Mouse (Mus musculus): ENCODE measurements around the gene Arhgap42. TPM values are rescaled to one million over a fixed set of nuclear protein-coding genes. Genes with fewer than 3 reads are reported as not detected.

Gene Arhgap42
- polyA plus RNA-seq, 1 experiment from 2014 or later: 23.5 TPM

DNA sequence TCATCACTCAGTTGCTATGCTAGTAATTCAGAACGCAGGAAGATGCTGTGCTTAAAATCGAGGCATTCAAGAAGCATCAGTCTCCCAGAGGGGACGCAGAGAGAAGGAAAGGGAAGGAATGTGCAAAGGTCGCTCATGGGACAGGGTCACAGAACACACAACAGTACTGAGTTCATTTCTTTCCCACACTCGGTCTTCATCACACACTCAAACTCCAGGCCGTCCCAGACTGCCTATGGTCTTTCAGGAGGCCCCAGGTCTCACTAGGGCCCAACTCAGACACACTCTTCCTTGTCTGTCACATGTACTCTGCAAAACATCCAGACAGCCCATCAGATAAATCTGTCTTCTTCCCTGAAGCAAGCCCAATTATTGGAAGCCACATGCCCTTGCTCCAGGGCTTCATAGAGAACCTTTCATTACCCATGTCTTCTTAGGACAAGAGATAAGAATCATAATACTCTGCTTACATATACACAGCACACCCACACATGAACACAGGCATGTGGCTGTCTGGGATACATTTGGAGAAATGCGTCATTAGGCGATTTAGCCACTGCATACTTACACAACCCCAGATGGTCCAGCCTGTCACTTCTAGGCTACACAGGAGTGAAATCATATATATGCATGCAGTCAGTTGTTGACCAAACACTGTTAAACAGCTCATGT is 39.6 kb downstream of the Arhgap42 start:
- Histone ChIP-seq H3K4me1 (peaks cover 19% of the 10 kb centered on the region), H3K27me3 (ENCODE audit: insufficient read depth, poor library complexity, severe bottlenecking) (no peaks in the 10 kb centered on the region), H3K27ac (no peak overlapping the region; the same call in 1 of the 2 replicates), H3K9me3 (no peaks in the 10 kb centered on the region), H3K36me3 (no peaks in the 10 kb centered on the region), H3K4me3 (no peak overlapping the region)
- DNase-seq (ENCODE audit: low spot score): no peak
- 62% methylated on average over 8 of the region's 8 CpGs for WGBS

DNA sequence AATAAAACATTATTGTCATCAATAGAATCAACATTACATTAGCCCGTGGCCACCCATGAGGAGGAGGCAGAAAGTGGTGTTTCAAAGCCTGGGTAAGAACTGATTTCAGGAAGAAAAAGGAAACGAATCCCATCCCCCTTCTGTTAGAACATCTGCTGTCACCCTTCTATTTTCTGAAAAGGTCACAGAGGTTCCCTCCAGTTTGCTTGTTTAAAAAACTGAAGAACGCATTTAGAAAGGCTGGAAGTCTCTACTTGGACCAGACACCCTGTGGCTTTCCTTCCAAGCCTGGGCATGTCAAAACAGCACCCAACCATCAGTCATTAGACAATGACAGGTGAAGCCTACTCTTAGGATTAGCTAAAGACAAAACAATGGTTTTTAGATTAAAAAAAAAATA is 40.3 kb downstream of the Arhgap42 start:
- Histone ChIP-seq H3K9me3 (no peaks in the 10 kb centered on the region), H3K4me3 (no peak overlapping the region), H3K27me3 (ENCODE audit: insufficient read depth, poor library complexity, severe bottlenecking) (no peaks in the 10 kb centered on the region), H3K4me1 (peaks cover 19% of the 10 kb centered on the region), H3K36me3 (no peaks in the 10 kb centered on the region), H3K27ac (no peak overlapping the region)
- WGBS: 41% methylated on average over 3 of the region's 3 CpGs
- DNase-seq (ENCODE audit: low spot score): no peak

DNA sequence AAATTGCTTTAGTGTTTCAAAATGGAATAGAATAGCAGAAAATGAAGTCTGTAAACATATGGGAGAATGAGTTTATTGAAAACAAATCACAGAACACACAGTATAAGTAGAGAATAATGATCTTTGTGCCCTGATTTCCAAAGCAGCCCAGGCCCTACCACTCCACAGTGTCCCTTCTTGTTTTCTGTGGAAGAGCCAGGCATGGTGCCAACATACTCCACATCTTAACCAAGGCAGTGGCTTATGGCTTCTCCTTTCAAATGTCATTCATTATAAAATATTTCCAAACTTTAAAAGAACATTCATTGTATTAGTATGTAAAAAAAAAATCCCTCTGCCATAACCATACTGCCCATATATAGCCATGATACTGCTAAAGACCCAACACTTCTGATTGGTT is 42.9 kb downstream of the Arhgap42 start:
- H3K4me1 ChIP-seq: peaks cover 19% of the 10 kb centered on the region
- no peak overlapping the region for H3K27ac ChIP-seq
- H3K36me3 ChIP-seq: no peaks in the 10 kb centered on the region
- H3K27me3 ChIP-seq (ENCODE audit: insufficient read depth, poor library complexity, severe bottlenecking): no peaks in the 10 kb centered on the region
- H3K9me3 ChIP-seq: no peaks in the 10 kb centered on the region
- H3K4me3 ChIP-seq: no peak overlapping the region
- DNase-seq (ENCODE audit: low spot score): no peak

DNA sequence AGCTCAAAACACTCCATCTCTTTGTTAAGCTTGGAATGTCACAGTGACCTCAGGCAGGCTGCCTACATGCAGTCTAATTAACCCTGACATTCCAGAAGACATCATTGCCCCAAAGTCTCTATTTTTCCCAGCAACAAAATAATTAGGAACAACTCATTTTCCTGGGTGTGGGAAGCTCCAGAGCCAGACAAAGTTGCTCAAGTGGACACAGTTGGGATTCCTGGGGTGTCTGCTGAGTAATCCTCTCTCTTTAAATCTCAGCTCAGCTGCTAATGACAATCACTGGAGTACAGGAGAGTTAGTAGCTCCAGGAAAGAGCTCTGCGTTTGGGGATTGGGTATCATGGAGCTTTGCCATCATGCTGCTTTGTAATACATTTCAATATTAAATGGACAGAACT is 44.4 kb downstream of the Arhgap42 start:
- Histone ChIP-seq H3K27ac (no peak overlapping the region), H3K27me3 (ENCODE audit: insufficient read depth, poor library complexity, severe bottlenecking) (no peaks in the 10 kb centered on the region), H3K4me3 (no peak overlapping the region), H3K4me1 (peaks cover 13% of the 10 kb centered on the region), H3K36me3 (no peaks in the 10 kb centered on the region), H3K9me3 (no peaks in the 10 kb centered on the region)
- WGBS: 67% methylated on average over 1 of the region's 1 CpGs
- DNase-seq (ENCODE audit: low spot score): no peak

DNA sequence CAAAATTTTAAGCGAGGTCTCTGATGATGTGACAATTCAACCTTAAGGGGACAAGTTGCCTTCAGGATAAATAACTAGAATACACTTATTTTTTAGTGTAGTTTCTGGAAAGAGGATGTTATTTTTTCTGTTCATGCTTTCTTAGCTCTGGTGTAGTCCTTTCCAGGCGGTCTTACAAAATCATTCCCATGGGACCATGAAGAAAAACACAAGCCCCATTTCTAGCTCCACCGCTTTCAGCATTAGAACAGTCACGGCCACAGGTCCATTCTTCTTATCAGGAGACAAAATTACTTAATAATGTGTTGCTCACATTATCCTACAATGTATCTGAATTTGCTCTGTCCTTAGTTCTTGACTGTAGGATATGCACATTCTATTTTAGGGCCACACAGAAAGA is 46.2 kb downstream of the Arhgap42 start:
- Histone ChIP-seq H3K27ac (no peak overlapping the region), H3K27me3 (ENCODE audit: insufficient read depth, poor library complexity, severe bottlenecking) (no peaks in the 10 kb centered on the region), H3K4me3 (no peak overlapping the region), H3K9me3 (no peaks in the 10 kb centered on the region), H3K4me1 (no peaks in the 10 kb centered on the region), H3K36me3 (no peaks in the 10 kb centered on the region)
- no peak for DNase-seq (ENCODE audit: low spot score)
- 76% methylated on average over 4 of the region's 4 CpGs for WGBS

DNA sequence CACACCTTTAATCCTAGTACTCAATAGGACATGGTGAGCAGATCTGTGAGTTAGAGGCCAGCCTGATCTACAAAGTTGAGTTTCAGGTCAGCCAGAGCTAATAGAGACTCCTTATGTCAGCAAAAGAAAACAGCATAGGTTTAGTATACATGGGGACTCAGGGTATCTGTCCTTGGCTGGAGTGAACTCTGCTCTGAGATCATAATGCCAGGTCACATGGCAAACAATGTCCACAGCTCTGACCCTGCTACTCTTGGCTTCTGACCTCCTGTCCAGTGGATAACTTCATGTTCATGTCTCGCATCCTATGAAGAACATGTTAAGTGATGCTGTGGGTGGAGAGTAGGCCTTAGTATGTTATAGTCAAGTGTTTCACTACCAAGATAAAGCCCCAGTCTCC is 48.1 kb downstream of the Arhgap42 start:
- H3K27me3 ChIP-seq (ENCODE audit: insufficient read depth, poor library complexity, severe bottlenecking): no peaks in the 10 kb centered on the region
- DNase-seq (ENCODE audit: low spot score): no peak
- no peak overlapping the region for H3K27ac ChIP-seq
- H3K4me3 ChIP-seq: no peak overlapping the region
- no peaks in the 10 kb centered on the region for H3K4me1 ChIP-seq
- H3K36me3 ChIP-seq: no peaks in the 10 kb centered on the region
- 88% methylated on average over 1 of the region's 1 CpGs for WGBS
- no peaks in the 10 kb centered on the region for H3K9me3 ChIP-seq

DNA sequence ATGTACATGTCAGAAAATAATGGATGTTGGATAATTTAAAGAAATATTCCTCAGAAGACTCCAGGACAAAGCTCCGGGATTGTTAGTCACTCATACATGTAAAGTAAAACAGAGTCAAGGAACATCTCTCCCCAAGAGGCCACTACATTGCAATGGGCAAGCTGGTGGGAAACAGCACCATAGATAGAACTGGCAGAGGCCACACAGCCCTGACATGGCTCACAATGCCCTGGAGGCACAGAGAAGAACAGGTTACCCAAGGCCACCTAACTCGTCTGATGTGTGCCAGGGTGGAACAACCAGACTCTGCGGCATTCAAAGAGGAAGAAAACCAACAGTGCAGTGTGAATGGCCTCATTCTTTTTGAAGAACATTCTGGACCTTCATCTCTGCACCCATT is 50.7 kb downstream of the Arhgap42 start:
- H3K27ac ChIP-seq: no peak overlapping the region
- no peaks in the 10 kb centered on the region for H3K9me3 ChIP-seq
- no peak for DNase-seq (ENCODE audit: low spot score)
- H3K4me1 ChIP-seq: no peaks in the 10 kb centered on the region
- no peak overlapping the region for H3K4me3 ChIP-seq
- no peaks in the 10 kb centered on the region for H3K36me3 ChIP-seq
- WGBS: 91% methylated on average over 3 of the region's 3 CpGs
- H3K27me3 ChIP-seq (ENCODE audit: insufficient read depth, poor library complexity, severe bottlenecking): no peaks in the 10 kb centered on the region

DNA sequence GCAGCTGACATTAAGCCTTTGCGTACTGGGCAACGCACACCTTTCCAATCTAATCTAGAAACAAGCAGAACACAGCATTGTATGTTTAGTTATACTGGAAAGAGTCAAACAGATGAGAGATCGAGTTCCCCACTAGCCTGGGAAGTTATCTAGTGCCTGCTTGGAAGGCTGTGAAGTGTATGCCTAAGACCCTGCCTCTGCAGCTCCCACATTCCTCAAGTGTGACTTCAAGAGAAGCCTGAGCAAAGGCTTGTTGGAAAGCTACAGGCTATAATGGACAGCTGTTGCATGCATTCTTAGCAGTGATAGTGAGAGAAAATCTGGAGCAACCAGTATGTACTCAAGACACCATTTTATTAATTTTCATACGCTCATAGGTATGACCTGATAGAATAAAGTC is 61.2 kb downstream of the Arhgap42 start:
- H3K4me3 ChIP-seq: no peak overlapping the region
- H3K9me3 ChIP-seq: no peaks in the 10 kb centered on the region
- no peak for DNase-seq (ENCODE audit: low spot score)
- no peak overlapping the region for H3K27ac ChIP-seq
- no peaks in the 10 kb centered on the region for H3K4me1 ChIP-seq
- WGBS: 70% methylated on average over 4 of the region's 4 CpGs
- no peaks in the 10 kb centered on the region for H3K36me3 ChIP-seq
- no peaks in the 10 kb centered on the region for H3K27me3 ChIP-seq (ENCODE audit: insufficient read depth, poor library complexity, severe bottlenecking)

DNA sequence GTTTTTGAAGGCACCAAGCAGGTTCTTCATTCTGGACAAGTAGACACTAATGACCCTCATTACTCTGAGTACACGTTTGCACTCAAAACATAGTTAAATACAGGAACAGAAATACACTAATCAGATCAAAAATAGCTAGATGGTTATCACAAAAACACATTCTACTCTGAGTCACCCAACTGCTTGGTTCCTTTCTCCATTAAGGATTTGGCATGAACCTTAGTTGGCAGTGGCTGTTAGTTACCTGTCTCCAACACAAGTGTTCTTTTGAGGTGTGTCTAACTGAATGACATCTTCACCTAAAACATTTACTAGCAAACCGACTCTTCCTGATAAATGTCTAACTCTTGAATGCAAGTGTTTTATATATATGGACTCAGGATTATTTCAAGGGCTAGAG is 64.0 kb downstream of the Arhgap42 start:
- Histone ChIP-seq H3K36me3 (no peaks in the 10 kb centered on the region), H3K27me3 (ENCODE audit: insufficient read depth, poor library complexity, severe bottlenecking) (no peaks in the 10 kb centered on the region), H3K4me1 (no peaks in the 10 kb centered on the region), H3K9me3 (no peaks in the 10 kb centered on the region), H3K4me3 (no peak overlapping the region), H3K27ac (no peak overlapping the region)
- no peak for DNase-seq (ENCODE audit: low spot score)
- 83% methylated on average over 2 of the region's 2 CpGs for WGBS

DNA sequence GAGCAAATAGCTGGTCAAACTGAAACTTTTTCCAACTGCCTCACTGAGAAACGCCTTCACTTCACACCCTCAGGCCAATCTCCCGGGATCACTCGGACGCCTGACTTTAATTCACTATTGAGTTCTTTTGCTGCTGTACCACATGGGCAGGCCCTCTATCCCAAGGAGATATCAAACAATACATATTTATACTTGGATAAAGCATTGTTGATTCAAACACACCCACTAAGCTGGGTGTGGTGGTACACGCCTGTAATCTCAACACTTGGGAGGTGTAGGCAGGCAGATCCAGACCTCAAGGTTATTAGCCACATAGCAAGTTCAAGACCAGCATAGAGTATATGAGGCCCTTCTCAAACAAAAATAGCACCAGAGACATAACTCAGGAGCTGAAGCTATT is 64.7 kb downstream of the Arhgap42 start:
- no peak for DNase-seq (ENCODE audit: low spot score)
- no peaks in the 10 kb centered on the region for H3K9me3 ChIP-seq
- no peaks in the 10 kb centered on the region for H3K36me3 ChIP-seq
- WGBS: 87% methylated on average over 5 of the region's 5 CpGs
- no peak overlapping the region for H3K4me3 ChIP-seq
- H3K27me3 ChIP-seq (ENCODE audit: insufficient read depth, poor library complexity, severe bottlenecking): no peaks in the 10 kb centered on the region
- H3K27ac ChIP-seq: no peak overlapping the region
- H3K4me1 ChIP-seq: no peaks in the 10 kb centered on the region

DNA sequence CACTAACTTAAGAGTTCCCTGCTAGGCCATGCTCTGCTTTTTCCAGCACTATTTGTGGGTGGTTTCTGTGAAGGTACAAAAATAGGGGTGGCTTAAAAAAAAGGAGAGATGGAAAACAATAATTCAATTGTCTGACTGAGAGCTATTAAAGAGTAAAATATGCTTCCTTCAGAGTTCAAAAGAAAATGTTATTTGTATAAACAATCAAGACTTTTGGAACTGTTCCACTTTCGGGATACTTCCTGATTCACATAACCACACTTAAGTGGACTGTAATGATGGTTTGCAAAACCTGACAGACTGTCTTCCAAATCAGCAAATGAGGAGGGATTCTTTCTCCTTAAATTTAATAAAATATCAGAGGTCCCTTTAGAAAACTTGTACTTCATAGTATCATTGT is 65.8 kb downstream of the Arhgap42 start:
- Histone ChIP-seq H3K27ac (no peak overlapping the region), H3K9me3 (no peaks in the 10 kb centered on the region), H3K4me3 (no peak overlapping the region), H3K36me3 (no peaks in the 10 kb centered on the region), H3K27me3 (ENCODE audit: insufficient read depth, poor library complexity, severe bottlenecking) (no peaks in the 10 kb centered on the region), H3K4me1 (no peaks in the 10 kb centered on the region)
- DNase-seq (ENCODE audit: low spot score): no peak
- WGBS: 80% methylated on average over 1 of the region's 1 CpGs

DNA sequence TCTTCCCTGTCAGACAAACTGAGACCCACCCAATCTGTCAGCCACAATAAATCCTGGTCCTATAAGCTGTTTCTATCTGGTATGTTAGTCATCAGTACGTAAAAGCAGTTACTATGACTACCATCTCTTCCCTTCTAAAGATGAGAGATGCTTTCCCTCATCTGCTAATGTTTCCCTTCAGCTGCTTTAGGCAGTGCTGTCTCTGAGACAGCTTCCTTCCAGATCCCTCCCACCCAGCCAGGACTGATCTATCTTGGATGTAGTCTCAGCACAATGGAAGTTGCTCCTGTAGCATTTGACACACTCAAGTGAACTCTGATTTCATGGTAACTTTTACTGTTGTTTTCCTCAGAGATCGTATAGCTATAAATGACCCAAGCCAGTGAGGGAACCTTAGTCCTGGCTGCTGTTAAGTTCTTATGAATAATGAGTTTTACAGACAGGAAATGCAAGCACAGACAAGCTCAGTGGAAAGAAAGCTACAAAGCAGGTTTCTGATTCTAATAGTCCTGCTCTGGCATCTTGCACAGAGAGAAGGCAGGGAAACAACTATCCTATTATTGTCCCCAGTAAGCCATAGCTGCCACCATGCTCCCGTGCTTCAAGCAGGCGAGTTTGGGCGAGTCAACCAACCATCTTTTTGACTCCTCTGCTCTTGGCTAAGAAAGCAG is 67.6 kb downstream of the Arhgap42 start:
- no peaks in the 10 kb centered on the region for H3K9me3 ChIP-seq
- H3K36me3 ChIP-seq: no peaks in the 10 kb centered on the region
- no peaks in the 10 kb centered on the region for H3K4me1 ChIP-seq
- 81% methylated on average over 5 of the region's 5 CpGs for WGBS
- H3K27ac ChIP-seq: no peak overlapping the region
- no peak overlapping the region for H3K4me3 ChIP-seq
- H3K27me3 ChIP-seq (ENCODE audit: insufficient read depth, poor library complexity, severe bottlenecking): no peaks in the 10 kb centered on the region
- no peak for DNase-seq (ENCODE audit: low spot score)

DNA sequence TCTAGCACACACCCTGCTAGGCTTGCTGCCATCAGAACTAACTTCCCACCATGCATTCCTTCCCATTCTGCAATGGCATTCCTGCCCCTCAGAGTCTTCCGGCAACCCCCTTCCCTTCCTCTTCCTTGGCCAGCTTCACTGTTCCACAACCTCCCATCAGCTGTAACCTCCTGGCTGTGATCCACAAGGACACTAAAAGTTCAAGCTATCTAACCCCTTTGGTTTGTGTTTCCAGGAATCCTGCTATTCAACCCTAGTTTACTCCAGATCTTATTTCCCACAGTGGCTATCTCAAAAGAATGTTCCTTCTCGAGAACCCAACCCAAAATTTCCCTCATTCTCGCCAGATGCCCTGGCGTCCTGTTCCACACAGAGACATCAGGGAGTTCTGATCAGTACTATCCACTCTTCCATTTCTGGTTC is 73.2 kb downstream of the Arhgap42 start:
- no peaks in the 10 kb centered on the region for H3K4me1 ChIP-seq
- no peak for DNase-seq (ENCODE audit: low spot score)
- no peaks in the 10 kb centered on the region for H3K36me3 ChIP-seq
- WGBS: 58% methylated on average over 4 of the region's 4 CpGs
- H3K27ac ChIP-seq: no peak overlapping the region
- no peak overlapping the region for H3K4me3 ChIP-seq
- no peaks in the 10 kb centered on the region for H3K27me3 ChIP-seq (ENCODE audit: insufficient read depth, poor library complexity, severe bottlenecking)
- H3K9me3 ChIP-seq: no peaks in the 10 kb centered on the region

DNA sequence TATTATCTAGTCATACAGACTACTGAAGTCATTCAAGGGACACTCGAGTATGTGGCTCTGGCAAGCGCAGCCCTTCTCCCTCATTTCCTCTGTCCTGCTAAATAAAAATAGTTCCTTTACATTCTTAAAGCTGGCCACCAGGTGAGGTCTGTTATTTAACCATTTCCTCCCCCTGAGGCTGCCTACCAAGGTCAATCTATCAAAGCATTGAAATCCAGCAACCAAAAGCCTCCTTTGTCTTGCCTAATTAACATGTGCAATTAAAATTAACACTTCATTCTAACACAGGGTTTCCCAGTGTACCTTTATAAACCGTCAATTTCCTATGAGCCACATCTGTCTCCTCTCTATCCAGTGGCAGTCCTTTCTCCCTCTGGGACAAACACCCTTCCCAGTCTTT is 78.2 kb downstream of the Arhgap42 start:
- Histone ChIP-seq H3K9me3 (no peaks in the 10 kb centered on the region), H3K27ac (no peak overlapping the region), H3K36me3 (no peaks in the 10 kb centered on the region), H3K4me1 (peaks cover 6% of the 10 kb centered on the region; the same call in 1 of the 2 replicates), H3K27me3 (ENCODE audit: insufficient read depth, poor library complexity, severe bottlenecking) (no peaks in the 10 kb centered on the region), H3K4me3 (no peak overlapping the region)
- DNase-seq (ENCODE audit: low spot score): no peak
- 42% methylated on average over 3 of the region's 3 CpGs for WGBS
